Mouse (Mus musculus) urinary bladder, postnatal 4 days (tissue): ENCODE results near the gene Ankrd35.
"Not testable (repeated sequence)": the region's sequence is repeated elsewhere in the genome, so short reads cannot be mapped to it uniquely, and the experiment has no call there.

ENCODE experiments used
- DNase-seq, 2 experiments: peaks; one replicate each; pipeline ENCODE4 v3.0.0; 2021 to 2022; ENCODE audit warnings: low spot score in 2 of 2

Ankrd35 gene

GRCm38 (mm10) chr3:96706217-96706616, 36.3 kb downstream of the Ankrd35 start:
- no peak for DNase-seq

- no peak for DNase-seq
These were observed 37.1 kb downstream of the Ankrd35 start for GRCm38 (mm10) chr3:96706984-96707383.

DNA sequence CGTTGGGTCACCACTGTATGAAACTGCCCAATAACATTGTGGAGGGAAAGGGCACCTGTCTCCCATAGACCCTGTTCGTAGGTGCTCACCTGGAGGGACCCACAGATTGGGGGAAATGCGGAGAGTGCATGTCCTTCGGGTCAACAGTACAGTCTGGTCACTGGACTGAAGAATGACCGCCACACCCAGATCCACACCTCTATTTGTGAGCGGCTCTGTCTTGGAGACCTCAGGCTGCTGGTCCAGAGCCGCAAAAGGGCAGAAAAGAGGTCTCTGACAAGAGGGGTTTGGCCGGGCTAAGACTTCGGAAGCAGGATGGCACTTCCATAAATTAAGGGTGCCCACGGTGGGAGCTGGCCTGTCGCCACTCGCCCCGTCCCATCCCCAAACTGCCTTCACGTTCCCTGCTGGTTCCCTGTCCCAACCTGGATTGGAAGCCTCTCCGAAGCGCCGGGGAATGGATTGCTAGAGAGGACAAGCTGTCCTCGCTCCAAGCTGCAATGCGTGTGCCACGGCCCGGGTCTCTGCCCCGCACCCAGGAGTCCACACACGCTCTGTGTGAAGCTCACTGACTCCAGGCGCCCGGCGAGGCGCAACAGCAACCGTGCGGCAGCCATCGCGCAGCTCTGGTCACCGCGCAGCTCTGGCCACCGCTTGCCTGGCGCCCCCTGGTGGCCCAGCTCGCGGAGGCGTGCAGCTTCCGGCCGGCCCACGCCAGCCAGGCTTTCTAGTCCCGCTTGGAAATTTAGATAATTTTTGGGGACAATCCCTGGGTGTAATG, 38.2 kb downstream of the Ankrd35 start, which contains the start of gene Nudt17:
Gene Nudt17, minus strand, starts transcription at position 660 of the 781 bp plus-strand sequence.
- peak; percentile 79 to 86 for DNase-seq

DNA sequence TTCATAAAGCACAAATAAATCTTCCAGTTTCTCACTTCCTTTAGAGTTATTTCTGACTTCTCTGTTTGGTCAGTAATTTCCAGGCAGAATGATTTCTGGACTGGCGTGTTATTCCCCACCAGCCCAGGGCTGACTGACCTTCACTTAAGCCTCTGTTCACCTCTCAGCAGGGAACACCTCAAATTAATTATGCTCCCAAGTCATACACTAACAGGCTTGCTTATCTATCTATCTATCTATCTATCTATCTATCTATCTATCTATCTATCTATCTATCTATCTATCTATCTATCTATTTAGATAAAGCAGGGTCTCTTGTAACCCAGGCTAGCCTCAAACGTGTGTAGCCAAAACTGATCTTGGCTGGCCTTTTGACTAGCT, 38.7 kb downstream of the Ankrd35 start:
- DNase-seq = no peak

- DNase-seq = no peak
These were observed 44.4 kb downstream of the Ankrd35 start for GRCm38 (mm10) chr3:96714286-96714685.

DNA sequence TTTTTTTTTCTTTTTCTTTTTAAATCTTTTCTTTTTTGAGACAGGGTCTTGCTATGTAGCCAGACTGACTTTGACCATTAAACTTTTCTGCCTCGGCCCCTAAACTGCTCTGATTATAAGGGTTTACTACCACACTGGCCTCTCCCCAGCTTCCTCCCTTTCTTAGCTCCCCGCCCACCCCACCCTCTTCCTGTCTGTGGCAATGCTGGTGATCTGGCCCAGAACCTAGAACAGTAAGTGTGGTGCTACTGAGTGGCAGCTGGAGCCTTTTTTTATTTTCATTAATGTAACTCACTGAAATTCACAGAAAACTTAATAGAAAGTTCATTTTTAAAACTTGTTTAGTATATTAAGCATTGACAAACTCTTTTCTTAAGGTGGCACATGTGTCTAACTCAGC, 45.9 kb downstream of the Ankrd35 start:
- DNase-seq = no peak

DNA sequence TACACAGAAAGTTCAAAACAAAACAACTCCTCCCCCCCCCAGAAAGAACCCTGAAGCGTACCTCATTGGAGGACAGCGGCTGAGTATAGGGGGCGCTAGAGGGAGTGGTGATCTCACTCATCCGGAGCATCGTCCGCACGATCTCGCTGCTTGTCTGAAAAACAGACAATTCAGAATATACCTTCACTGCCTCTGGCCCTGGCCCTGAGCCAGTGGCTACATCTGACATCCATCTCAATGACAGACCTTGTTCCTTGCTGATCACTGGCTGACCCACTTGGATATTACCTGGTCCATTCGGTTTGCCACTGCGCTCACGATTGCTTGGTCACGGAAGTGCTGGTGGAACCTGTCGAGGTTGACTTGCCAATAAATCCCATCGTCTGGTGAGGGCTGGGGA, 49.2 kb downstream of the Ankrd35 start:
- DNase-seq = no peak

GRCm38 (mm10) chr3:96727343-96727827, 57.5 kb downstream of the Ankrd35 start, which contains the start of the genes Polr3c and Rnf115:
TSS of gene Polr3c (minus strand) at chr3:96727628.
TSS of gene Rnf115 (plus strand) at chr3:96727664.
- peak; percentile 96 for DNase-seq

DNA sequence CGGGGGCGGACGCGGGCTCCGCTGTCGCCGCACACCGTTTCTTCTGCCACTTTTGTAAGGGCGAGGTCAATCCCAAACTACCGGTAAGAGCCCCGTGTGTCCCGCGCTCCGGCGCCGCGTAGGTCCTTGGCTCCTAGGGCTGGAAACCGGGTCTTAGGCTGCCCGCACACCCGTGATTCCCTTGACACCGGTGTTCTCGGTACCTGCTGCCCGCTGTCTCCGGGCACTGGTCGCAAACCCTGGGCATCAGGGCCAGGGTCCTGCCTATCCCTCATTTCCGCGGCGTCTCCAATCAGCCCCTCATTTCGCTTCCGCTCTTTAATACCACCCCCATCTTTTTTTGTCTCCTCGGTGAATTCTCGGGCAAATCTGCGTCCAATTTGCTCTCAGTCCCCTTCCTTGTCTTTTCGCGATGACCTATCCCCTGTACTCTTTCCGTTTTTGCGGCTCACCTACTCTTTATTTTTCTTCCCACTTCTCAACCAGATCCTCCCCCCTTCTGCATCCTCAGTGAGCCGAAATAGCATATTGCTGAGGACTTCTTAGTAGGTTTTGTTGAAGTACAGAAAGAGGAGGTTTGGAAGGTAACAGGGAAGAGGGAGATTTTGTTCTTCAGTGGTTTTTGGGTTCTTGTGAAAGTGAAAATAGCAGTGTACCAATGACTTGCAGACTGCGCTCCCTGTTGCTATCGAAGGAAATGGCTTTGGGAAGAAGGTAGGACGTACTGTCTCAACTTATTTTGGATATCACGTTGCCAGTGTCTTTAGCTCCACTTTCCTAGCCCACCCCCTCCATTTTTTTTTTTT, 58.1 kb downstream of the Ankrd35 start:
- no peak for DNase-seq

DNA sequence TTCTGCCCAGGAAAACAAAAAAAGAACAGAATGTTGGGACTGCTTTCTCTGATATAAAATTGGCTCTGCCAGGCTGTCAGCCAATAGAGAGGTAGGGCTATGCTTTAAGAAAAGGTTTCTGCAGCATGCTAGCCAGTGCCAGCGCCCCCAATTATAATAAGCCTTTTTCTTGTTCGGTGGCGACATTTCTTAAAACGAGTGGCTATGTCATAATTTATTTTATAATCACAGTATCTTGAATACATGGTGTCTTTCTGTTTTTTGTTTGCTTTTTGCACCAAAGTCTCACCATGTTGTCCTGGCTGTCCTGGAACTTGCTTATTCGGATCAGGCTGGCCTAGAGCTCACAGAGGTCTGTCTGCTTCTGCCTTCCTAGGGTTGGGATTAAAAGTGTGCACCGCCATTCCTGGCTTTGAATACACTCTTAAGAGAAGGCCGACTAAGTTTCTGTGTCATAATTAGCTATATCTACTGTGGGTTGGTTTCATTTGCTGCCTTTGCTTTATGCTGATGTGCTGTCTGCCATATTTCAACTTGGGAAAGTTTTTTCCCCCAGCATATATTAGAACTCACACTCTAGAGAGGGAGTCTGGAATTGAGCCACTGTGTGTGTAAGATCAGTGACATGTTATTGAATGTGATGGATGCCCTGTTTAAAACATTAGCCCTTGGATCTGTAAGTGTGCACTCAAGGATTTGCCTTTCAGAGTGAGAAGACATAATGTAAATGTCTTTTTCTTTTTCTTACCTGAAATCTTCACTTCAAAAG, 58.9 kb downstream of the Ankrd35 start:
- no peak for DNase-seq

DNA sequence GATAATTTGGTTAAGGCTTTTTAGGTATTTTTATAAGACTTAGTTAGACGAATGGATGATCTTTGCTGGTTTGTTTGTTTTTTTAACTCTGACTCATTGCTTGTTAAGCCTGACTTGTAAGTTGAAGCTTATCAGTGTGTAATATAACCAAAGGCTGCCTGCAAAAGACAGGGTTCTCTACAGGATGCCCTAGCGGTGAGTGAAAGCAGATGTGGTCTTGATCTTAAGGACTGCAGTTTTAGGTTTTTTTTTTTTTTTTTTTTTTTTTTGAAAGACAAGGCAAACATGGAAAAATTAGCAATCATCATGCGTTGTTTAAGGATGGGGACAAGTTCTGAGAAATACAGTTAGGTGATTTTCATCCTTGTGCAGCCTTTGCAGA, 59.5 kb downstream of the Ankrd35 start:
- DNase-seq = no peak

GRCm38 (mm10) chr3:96730785-96731184, 60.9 kb downstream of the Ankrd35 start:
- no peak for DNase-seq

GRCm38 (mm10) chr3:96733984-96734383, 64.1 kb downstream of the Ankrd35 start:
- DNase-seq = no peak

- no peak for DNase-seq
These were observed 65.3 kb downstream of the Ankrd35 start for GRCm38 (mm10) chr3:96735200-96735599.

DNA sequence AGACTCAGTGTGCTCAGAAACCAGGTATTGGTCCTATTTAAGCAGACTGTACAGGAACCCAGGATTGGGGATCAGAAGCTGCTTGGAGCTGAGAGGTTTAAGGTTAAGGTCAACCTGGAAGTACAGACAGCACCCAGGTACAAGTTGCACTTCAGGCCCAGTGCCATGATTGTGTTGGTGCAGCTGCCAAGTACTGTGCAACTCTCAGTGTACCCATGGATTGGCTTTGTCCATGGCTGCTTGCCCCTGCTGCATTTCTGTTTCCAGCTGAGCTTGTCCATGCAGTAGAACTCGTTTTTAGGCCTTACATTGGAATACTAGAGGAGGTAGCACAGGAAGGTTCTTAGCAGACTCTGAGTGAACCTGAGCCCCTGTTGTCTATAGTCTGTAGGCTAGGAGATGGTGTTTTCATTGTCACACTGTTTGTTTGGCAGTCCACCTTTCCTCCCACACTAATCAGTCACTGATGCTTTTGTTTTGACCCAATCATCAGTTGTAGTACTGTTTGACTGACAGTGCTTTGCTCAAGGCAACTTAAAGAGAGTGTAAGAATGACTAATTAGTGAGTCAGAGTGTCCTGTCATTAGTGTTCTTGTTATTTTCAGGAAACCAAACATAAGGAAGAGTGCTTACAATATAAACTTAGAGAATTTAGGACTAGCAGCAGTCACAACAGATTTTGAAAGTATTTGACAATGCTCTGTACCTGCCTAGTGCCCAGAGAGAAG, 67.2 kb downstream of the Ankrd35 start:
- DNase-seq = no peak

- DNase-seq = no peak
These were observed 68.1 kb downstream of the Ankrd35 start for GRCm38 (mm10) chr3:96737995-96738394.

GRCm38 (mm10) chr3:96740279-96740678, 70.3 kb downstream of the Ankrd35 start:
- DNase-seq = not testable (repeated sequence)
